Mouse (Mus musculus) intestine, postnatal 0 days (tissue): ENCODE results near the gene Prpf6. TPM values are rescaled to one million over a fixed set of nuclear protein-coding genes. Genes with fewer than 3 reads are reported as not detected.
A peak's percentile ranks its signal among the peaks of the same experiment; 100 is the strongest.

Experiments
- ATAC-seq: fragments of 200-750 bp; cut with Nextera tagmentation; 2 replicates; pipeline ENCODE4 v1.8.0; 2017; ENCODE audit warnings: mild to moderate bottlenecking, moderate TSS enrichment, moderate library complexity
- H3K27ac ChIP-seq: fragments of 300-500 bp; sonication (generic); 2 replicates; pipeline ENCODE4 v1.5.1; 2014; ENCODE audit warnings: mild to moderate bottlenecking, low read depth, low read length, moderate library complexity
- H3K27me3 ChIP-seq: fragments of 300-500 bp; sonication (generic); replicated peaks from 2 replicates; pipeline ENCODE4 v1.6.1; 2014; ENCODE audit warnings: low read length, mixed read lengths; ENCODE audit not compliant: control insufficient read depth, insufficient read depth
- H3K36me3 ChIP-seq: fragments of 300-500 bp; sonication (generic); 2 replicates; pipeline ENCODE4 v1.6.1; 2014; ENCODE audit warnings: mild to moderate bottlenecking, moderate library complexity; ENCODE audit not compliant: control insufficient read depth, insufficient read depth
- H3K4me1 ChIP-seq: fragments of 300-500 bp; sonication (generic); replicated peaks from 2 replicates; pipeline ENCODE4 v1.6.1; 2014; ENCODE audit warnings: antibody characterized with exemption, low read length, mixed read lengths; ENCODE audit not compliant: control insufficient read depth, insufficient read depth
- H3K4me2 ChIP-seq: fragments of 300-500 bp; sonication (generic); replicated peaks from 2 replicates; pipeline ENCODE4 v1.6.1; 2014; ENCODE audit warnings: low read depth, mild to moderate bottlenecking, moderate library complexity
- H3K4me3 ChIP-seq: fragments of 300-500 bp; sonication (generic); 2 replicates; pipeline ENCODE4 v1.5.1; 2014; ENCODE audit warnings: low read depth, low read length
- H3K9ac ChIP-seq: fragments of 300-500 bp; sonication (generic); 2 replicates; pipeline ENCODE4 v1.6.1; 2014; ENCODE audit warnings: mild to moderate bottlenecking, low read depth, low read length
- H3K9me3 ChIP-seq: fragments of 300-500 bp; sonication (generic); 2 replicates; pipeline ENCODE4 v1.6.1; 2016; ENCODE audit warnings: mixed run types; ENCODE audit not compliant: control insufficient read depth
- CTCF ChIP-seq: sonication (generic); IDR thresholded peaks from 2 replicates; pipeline ENCODE4 v1.5.1; 2016; ENCODE audit warnings: low read depth, mild to moderate bottlenecking, control low read depth, antibody characterized with exemption, moderate library complexity
- WGBS: fragments of 180-500 bp; shearing (Covaris S2); extraction: QIAGEN DNeasy Blood & Tissue Kit; methylation state at CpG from one replicate; pipeline ENCODE4 v1.1.7; 2014; 5-methylcytosine and 5-hydroxymethylcytosine counted together
- polyA plus RNA-seq: library from polyadenylated mRNA; unstranded; fragments of >200 nt; fragmentation: Nextera tagmentation; extraction: Ambion mirVana; gene quantifications from 2 replicates; pipeline ENCODE4 v1.2.1, GENCODE M21; 2015

The Prpf6 gene
- polyA plus RNA-seq, 1 experiment from 2014 or later: 30.6 TPM

GRCm38 (mm10) chr2:181670285-181670912 lies 78.7 kb downstream of the Prpf6 start:
- H3K9me3 ChIP-seq: no peaks in the 10 kb centered on the region
- H3K4me1 ChIP-seq: no peaks in the 10 kb centered on the region
- peaks cover 78% of the 10 kb centered on the region for H3K27me3 ChIP-seq
- no peak overlapping the region for H3K27ac ChIP-seq
- WGBS: 5% methylated on average over 47 of the region's 56 CpGs
- peak; percentile 29 for TF ChIP-seq CTCF
- H3K4me3 ChIP-seq: peak overlapping the region; percentile 41
- peak overlapping the region; percentile 56 for H3K4me2 ChIP-seq
- no peak for ATAC-seq
- no peaks in the 10 kb centered on the region; the same call in 1 of the 2 replicates for H3K36me3 ChIP-seq
- H3K9ac ChIP-seq: peak overlapping the region; percentile 31

- Histone ChIP-seq H3K4me3 (peak overlapping the region; percentile 41), H3K36me3 (no peaks in the 10 kb centered on the region; the same call in 1 of the 2 replicates), H3K27ac (no peak overlapping the region), H3K9ac (peak overlapping the region; percentile 31; the same call in 1 of the 2 replicates), H3K27me3 (peaks cover 84% of the 10 kb centered on the region), H3K9me3 (no peaks in the 10 kb centered on the region), H3K4me1 (no peaks in the 10 kb centered on the region), H3K4me2 (peak overlapping the region; percentile 56)
- TF ChIP-seq CTCF: no peak
- WGBS: under 1% methylated on average over 41 of the region's 41 CpGs
- ATAC-seq: no peak
These were observed 79.2 kb downstream of the Prpf6 start for GRCm38 (mm10) chr2:181670913-181671311.

- Histone ChIP-seq H3K27me3 (peaks cover 87% of the 10 kb centered on the region), H3K36me3 (no peaks in the 10 kb centered on the region; the same call in 1 of the 2 replicates), H3K4me1 (no peaks in the 10 kb centered on the region), H3K9ac (peak within 1 kb of the TSS; percentile 31), H3K4me3 (peak within 1 kb of the TSS; percentile 41), H3K27ac (no peak within 1 kb of the TSS), H3K4me2 (peak within 1 kb of the TSS; percentile 56), H3K9me3 (no peaks in the 10 kb centered on the region)
- peak; percentile 23; the same call in 1 of the 2 replicates for ATAC-seq
- no peak for TF ChIP-seq CTCF
- WGBS: under 1% methylated on average over 42 of the region's 43 CpGs
These were observed 79.7 kb downstream of the Prpf6 start, which contains the start of gene Sox18 for GRCm38 (mm10) chr2:181671326-181671725. Gene Sox18 (minus strand): TSS chr2:181671640.

GRCm38 (mm10) chr2:181671984-181672383 lies 80.3 kb downstream of the Prpf6 start:
- Histone ChIP-seq H3K4me2 (no peak overlapping the region), H3K27me3 (peaks cover 92% of the 10 kb centered on the region)

GRCm38 (mm10) chr2:181673501-181673900 lies 81.8 kb downstream of the Prpf6 start:
- H3K27me3 ChIP-seq: peaks cover 81% of the 10 kb centered on the region
- no peak overlapping the region for H3K4me2 ChIP-seq
- no peak for ATAC-seq
- WGBS: 40% methylated on average over 1 of the region's 1 CpGs
- H3K4me3 ChIP-seq: no peak overlapping the region
- H3K36me3 ChIP-seq: no peaks in the 10 kb centered on the region; the same call in 1 of the 2 replicates
- H3K9ac ChIP-seq: no peak overlapping the region
- no peak overlapping the region for H3K27ac ChIP-seq
- TF ChIP-seq CTCF: no peak
- no peaks in the 10 kb centered on the region for H3K9me3 ChIP-seq
- no peaks in the 10 kb centered on the region for H3K4me1 ChIP-seq

More at GRCm38 (mm10) chr2:181671984-181672383, 80.3 kb downstream of the Prpf6 start:
- Histone ChIP-seq H3K4me1 (no peaks in the 10 kb centered on the region), H3K9ac (no peak overlapping the region), H3K9me3 (no peaks in the 10 kb centered on the region), H3K4me3 (no peak overlapping the region), H3K36me3 (no peaks in the 10 kb centered on the region; the same call in 1 of the 2 replicates), H3K27ac (no peak overlapping the region)
- ATAC-seq: no peak
- TF ChIP-seq CTCF: no peak
- 26% methylated on average over 7 of the region's 7 CpGs for WGBS

- Histone ChIP-seq H3K9me3 (no peaks in the 10 kb centered on the region), H3K4me2 (no peak overlapping the region), H3K4me3 (no peak overlapping the region), H3K9ac (no peak overlapping the region), H3K36me3 (no peaks in the 10 kb centered on the region; the same call in 1 of the 2 replicates), H3K27me3 (peaks cover 68% of the 10 kb centered on the region), H3K27ac (no peak overlapping the region), H3K4me1 (no peaks in the 10 kb centered on the region)
- WGBS: 72% methylated on average over 4 of the region's 4 CpGs
- no peak for TF ChIP-seq CTCF
- ATAC-seq: no peak
These were observed 83.3 kb downstream of the Prpf6 start for GRCm38 (mm10) chr2:181674934-181675333.
